Mouse (Mus musculus): ENCODE measurements around the gene Cftr.

Gene Cftr

DNA sequence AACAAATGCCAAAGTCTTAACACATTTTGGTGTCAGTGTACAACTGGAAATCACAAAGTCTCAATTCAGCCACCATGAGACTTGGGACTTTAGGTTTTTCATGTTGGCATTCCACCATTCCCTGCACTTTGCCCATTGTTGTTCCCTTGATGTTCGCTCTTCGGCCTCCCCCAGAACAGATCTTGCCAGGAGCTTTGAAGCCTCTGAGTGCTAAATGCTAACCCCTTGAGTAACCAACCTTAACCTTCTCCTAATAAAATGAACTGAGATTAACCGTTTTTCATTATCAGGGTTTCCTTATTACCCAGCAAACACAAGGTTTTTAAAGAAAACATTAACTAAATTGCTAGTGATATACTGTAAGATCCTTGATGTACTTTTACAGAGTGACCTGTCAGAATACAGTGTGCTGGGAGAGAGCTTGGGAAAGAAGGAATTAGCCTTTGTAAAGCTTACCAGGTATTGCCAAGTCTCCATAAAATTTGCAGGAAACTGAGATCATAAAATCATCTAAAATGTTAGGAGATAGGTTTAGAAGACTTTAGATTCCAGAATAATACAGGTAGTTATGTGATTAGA, 144.0 kb downstream of the Cftr start:
- DNase-seq (ENCODE audit: low read depth) = no peak

DNA sequence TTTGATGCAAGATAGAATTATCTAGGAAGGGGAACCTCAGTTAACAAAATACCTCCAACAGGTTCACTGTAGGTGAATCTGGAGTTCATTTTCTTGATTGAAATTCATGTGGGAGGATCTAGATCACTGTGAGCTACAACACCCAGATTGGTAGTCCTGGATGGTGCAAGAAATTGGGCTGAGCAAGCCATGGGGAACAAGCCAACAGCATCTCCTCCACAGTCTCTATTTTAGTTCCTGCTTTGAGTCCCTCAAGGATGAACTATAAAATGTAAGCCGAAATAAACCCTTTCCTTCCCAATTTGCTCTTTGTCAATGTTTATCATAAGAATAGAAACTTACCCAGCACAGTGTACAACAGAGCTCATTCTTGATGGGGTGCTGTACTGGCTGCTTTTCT, 152.5 kb downstream of the Cftr start:
- DNase-seq (ENCODE audit: low read depth) = no peak

DNA sequence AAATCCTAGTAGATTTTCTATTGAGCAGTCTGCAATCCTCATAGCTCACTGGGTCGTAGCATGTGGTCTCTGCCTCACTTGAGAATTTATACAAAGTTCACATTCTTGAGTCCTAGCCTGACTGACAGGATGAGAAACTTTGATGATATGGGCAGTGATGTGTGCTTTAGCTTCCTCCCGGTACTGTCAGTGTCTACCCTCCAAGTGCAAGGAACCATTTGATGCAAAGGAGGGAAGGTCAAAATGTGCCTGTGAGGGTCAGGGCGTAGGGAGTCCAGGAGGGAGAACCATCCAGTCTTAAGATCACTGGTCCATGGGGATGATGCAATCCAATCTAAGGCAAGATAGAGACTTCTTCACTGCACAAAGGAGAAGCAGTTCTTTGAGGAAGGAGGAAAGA, 164.9 kb downstream of the Cftr start:
- DNase-seq (ENCODE audit: low read depth) = no peak

DNA sequence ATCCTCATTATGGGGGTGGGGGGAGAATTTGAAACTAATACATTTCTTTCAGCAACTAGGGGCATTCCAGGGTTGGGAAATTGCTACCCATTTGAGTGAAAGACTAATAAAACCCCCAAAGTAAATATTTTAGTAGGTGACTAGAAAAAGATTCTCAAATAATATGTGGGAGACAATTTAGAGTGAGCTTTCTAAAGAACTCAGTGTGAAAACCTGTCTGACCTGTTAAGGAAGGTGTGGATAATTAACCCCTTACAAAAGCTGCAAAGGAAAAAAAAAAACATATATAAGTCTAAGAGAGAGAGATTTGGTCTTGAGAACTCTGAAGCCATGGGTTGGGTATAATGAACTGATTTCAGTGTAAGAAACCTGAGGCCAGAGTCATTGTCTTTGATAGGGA, 167.8 kb downstream of the Cftr start:
- DNase-seq (ENCODE audit: low read depth) = no peak

DNA sequence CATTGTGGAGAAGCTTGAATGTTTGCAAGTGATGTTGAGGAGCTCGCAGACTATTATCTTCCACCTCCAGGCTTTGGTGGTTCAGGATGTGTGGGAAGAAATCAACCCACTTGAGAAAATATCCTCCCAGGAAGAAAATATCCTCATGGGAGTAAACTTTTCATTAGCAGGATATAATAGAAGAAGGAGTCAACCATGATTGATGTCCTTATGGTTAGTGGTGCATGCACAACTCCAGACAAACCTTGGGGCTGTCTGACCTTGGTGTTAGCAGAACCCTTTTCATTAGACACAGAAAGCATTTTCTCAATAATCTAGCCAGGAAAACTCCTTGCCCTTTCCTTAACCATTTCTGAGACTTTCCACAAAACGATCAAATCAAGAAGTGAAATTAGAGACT, 173.8 kb downstream of the Cftr start:
- no peak for DNase-seq (ENCODE audit: low read depth)

DNA sequence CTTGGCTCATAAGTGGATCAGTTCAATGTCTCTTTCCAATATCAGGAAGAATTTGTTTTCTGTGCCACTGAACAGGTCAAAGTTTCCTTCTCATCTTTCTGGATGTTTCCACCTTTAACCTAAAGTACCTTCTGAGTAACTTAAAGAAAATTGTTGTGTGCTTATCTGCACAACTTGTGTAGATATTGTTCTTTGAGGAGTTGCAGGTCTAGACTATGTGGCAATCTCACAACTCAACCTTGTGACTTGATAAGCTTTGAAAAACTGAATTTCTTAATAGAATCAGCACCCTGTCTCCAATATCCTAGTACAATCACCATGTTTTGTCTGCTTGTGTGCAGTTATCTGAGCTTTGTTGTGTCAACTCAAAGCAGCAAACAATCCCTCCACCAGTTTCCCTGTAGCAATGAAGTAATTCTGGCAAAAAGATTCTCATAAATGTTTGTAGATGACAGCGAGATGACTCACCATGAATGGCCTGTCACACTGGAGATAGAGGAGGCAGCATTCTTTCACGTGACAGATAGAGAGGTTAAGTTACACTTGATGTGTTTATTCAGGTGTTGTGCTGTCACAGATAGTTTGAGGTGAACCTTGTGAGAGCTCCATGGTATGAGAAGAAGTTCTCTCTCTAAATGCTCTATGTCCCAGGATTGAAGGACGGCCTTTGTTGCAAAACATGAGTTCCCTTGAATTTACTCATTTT, 178.8 kb downstream of the Cftr start:
- DNase-seq (ENCODE audit: low read depth) = no peak

DNA sequence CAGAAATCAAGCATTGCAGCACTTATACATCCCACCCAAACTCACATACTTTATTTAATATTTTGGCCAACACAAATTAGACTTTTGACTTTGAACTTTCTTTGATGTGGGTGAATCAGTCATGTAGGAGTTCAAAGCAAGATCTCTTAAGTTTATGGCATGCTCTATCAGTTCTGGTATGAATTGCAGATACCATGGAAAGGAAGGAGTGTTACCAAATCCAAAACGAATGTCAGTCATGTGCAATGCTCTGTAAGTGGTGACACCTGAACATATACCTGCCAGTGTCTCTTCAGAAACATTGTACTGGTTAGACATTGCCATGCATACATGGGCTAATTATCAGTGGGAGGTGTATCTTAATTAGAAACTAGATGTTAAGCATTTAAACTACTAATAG, 189.7 kb downstream of the Cftr start:
- no peak for DNase-seq (ENCODE audit: low read depth)

DNA sequence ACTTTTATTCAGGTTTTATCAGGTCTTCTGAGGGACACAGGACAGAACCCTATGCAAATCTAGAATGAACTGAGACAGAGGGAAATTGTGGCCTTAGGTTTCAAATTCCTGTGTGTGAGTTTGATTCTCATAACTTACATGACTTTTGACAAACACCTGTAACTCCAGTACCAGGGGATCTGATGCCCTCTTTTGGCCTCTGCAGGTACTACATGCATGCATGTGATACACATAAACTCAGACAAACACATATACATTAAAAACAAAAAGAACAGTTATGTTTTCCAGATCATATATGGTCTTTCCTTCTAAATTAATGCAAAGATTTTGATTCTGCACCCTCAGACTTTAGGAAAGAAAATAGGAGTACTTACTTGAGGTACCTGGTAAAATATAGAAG, 190.5 kb downstream of the Cftr start:
- no peak for DNase-seq (ENCODE audit: low read depth)

DNA sequence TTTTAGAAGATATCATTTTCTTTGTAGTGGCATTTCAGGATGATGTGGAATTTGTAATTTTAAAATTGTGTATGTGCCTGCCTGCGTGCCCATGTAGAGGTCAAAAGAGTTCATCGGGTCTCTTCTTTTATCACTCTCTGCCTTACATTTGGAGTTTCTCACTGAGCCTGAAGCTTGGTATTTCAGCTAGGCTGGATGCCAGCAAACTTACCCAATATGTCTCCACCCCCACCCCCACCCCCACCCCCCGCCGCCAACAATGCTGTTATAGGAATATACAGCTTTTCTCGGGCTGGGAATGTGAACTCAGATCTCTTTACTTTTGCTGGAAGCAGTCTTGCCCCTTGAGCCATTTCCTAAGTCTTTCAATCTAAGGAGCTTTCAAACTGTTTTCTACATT, 191.7 kb downstream of the Cftr start:
- DNase-seq (ENCODE audit: low read depth) = no peak

DNA sequence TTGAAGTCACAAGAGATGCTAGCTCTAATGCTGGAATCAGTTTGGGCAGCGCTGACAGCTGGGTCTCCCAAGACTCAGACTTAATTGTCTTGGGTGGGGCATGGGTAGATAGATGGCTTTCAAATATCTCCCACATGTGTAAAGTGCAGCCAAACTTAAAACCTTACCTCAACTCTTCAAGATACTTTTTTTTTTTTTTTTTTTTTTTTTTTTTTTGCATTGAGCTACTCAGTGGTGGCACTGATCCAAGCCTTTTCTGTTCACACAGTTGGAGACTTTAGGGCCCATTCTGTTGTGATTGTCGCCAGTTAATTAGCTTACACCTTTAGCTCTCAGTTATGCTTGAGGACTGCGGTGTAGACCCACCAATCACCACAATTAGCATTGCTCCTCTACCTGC, 198.6 kb downstream of the Cftr start:
- DNase-seq (ENCODE audit: low read depth) = no peak

DNA sequence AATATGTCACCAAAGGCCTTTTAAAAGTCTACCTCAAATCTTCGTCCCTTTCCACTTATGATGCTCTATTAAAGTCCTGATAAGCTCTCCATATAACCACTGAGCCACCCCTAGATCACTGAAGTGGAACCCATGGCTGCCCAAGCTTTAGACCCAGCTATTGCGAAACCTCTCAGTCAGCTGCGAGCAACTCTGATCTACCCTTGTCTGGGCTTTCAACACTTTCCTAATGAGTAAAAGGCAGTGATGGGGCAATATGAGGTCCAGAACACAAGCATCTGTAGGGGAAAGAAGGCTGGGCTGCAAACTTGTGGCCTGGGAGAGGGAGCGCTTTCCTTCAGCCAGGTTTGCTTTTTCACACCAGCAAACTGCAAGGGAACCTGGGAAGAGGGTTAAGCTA, 199.2 kb downstream of the Cftr start:
- no peak for DNase-seq (ENCODE audit: low read depth)
